Mouse (Mus musculus): ENCODE results near the gene Gm10197.
"Not testable (repeated sequence)": the region's sequence is repeated elsewhere in the genome, so short reads cannot be mapped to it uniquely, and the experiment has no call there.

Gene Gm10197

GRCm38 (mm10) chr19:53371666-53372065, at the start of gene Gm10197:
TSS of gene Gm10197 (minus strand) at chr19:53371766.
- DNase-seq = no peak

GRCm38 (mm10) chr19:53420924-53421582, 49.5 kb upstream of the Gm10197 start:
- DNase-seq = peak; percentile 86

- peak; percentile 83 for DNase-seq
Measured at GRCm38 (mm10) chr19:53419834-53420233, 48.3 kb upstream of the Gm10197 start.

GRCm38 (mm10) chr19:53415198-53415597, 43.6 kb upstream of the Gm10197 start:
- no peak for DNase-seq

GRCm38 (mm10) chr19:53414650-53415049, 43.1 kb upstream of the Gm10197 start:
- no peak for DNase-seq

- no peak for DNase-seq
Measured at GRCm38 (mm10) chr19:53413617-53414380, 42.2 kb upstream of the Gm10197 start.

GRCm38 (mm10) chr19:53412149-53412848, 40.7 kb upstream of the Gm10197 start:
- DNase-seq = peak; percentile 64

GRCm38 (mm10) chr19:53409663-53410307, 38.2 kb upstream of the Gm10197 start:
- DNase-seq = no peak

GRCm38 (mm10) chr19:53408398-53408797, 36.8 kb upstream of the Gm10197 start:
- no peak for DNase-seq

GRCm38 (mm10) chr19:53407350-53407749, 35.8 kb upstream of the Gm10197 start:
- no peak for DNase-seq

- DNase-seq = no peak
Measured at GRCm38 (mm10) chr19:53405810-53406209, 34.2 kb upstream of the Gm10197 start.

GRCm38 (mm10) chr19:53404837-53405356, 33.3 kb upstream of the Gm10197 start:
- DNase-seq = no peak

- no peak for DNase-seq
Measured at GRCm38 (mm10) chr19:53404219-53404836, 32.8 kb upstream of the Gm10197 start.

- no peak for DNase-seq
Measured at GRCm38 (mm10) chr19:53402741-53403432, 31.3 kb upstream of the Gm10197 start.

- no peak for DNase-seq
Measured at GRCm38 (mm10) chr19:53400332-53401110, 29.0 kb upstream of the Gm10197 start.

- DNase-seq = no peak
Measured at GRCm38 (mm10) chr19:53399213-53399612, 27.6 kb upstream of the Gm10197 start.

- no peak for DNase-seq
Measured at GRCm38 (mm10) chr19:53397451-53398233, 26.1 kb upstream of the Gm10197 start.

- DNase-seq = not testable (repeated sequence)
Measured at GRCm38 (mm10) chr19:53395805-53396204, 24.2 kb upstream of the Gm10197 start.

GRCm38 (mm10) chr19:53394956-53395355, 23.4 kb upstream of the Gm10197 start:
- not testable (repeated sequence) for DNase-seq

- DNase-seq = peak; percentile 76
Measured at GRCm38 (mm10) chr19:53394552-53394951, 23.0 kb upstream of the Gm10197 start.
